Mouse (Mus musculus): ENCODE results near the gene Rps15.
A peak's percentile ranks its signal among the peaks of the same experiment; 100 is the strongest.
"Not testable (repeated sequence)": the region's sequence is repeated elsewhere in the genome, so short reads cannot be mapped to it uniquely, and the experiment has no call there.

Rps15 gene

GRCm38 (mm10) chr10:80292251-80293146 is at the start of gene Rps15:
Rps15 (plus strand) TSS chr10:80292453.
- DNase-seq, result peak; percentile 92 to 94

GRCm38 (mm10) chr10:80242607-80243006 is 49.6 kb upstream of the Rps15 start:
- DNase-seq, result no peak

DNA sequence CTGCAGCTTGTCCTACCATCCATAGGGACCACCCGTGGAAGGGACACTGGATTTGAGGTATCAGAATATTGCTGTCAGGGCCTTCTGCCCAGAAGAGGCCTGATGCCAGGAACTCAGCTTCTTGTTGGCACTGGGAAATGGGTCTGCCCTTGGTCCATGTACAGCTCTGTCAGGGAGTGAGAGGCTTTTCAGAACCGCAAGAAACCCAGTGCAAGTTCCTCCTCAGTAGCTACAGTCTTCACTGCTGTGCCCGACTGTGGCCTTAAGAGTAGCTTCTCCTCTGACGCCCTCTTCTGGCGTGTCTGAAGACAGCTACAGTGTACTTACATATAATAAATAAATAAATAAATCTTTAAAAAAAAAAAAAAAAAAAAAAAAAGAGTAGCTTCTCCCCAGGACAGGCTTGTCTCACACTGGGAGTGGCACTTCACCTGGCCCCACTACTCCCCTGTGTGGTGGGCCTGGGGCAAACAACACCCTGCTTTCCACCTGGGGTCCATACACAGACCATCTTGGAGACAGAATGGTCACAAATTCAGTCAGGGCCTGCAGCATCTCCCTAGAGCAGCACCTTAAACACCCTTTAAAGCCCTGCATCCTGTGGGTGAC is 47.4 kb upstream of the Rps15 start:
- no peak for DNase-seq

- DNase-seq, result peak; percentile 71 to 85
Measured at GRCm38 (mm10) chr10:80245600-80245999, 46.7 kb upstream of the Rps15 start.

DNA sequence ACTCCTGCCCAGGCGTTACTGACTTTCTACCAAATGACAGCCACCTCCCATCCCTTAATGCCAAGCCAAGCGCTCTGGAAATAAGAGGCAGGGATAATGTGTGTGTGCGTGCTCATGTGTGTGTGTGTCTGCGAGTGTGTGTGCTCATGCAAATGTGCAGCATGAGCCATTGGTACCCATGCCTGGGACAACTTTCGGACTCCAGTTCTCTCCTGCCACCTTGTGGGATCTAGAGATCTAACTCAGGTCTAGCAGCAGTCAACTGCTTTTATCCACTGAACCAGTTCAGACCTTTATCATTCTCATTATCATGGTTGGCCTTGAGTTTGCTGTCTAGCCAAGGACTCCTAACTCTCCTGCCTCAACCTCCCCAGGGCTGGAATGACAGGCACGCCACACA is 44.4 kb upstream of the Rps15 start:
- no peak for DNase-seq

DNA sequence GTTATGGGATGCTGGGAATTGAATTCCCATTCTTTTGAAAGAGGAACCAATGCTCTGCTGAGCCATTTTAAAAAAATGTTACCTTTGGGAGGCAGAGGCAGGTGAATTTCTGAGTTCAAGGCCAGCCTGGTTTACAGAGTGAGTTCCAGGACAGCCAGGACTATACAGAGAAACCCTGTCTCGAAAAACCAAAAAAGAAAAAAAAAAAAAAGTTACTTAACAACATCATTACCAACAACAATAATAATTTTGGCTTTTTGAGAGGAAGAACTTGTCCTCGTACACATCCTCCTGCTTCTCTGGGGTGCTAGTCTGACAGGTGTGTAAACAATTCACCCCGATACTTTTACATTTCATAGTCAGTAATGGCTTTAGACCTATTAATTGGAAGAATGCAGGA is 43.8 kb upstream of the Rps15 start:
- not testable (repeated sequence) for DNase-seq

GRCm38 (mm10) chr10:80248971-80249640 is 43.1 kb upstream of the Rps15 start, which contains the start of gene Ndufs7:
Ndufs7 (plus strand) TSS chr10:80249121.
- DNase-seq, result peak; percentile 95 to 96

DNA sequence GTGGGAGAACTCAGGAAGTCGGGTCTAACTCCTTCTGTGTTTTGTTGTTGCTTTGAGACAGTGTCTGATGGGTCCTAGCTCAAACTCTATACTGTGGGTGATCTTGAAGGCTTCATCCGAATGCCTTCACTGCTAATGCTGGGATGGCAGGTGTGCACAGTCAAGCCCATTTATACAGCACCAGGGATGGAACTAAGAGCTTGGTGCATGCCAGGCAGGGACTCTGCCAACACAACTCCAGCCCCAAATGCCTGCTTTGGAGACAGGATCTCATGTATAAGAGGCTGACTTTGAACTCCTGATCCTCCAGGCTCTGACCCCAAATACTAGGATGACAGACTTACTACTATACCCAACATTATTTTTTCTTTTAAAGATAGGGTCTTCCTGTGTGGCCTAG is 42.2 kb upstream of the Rps15 start:
- DNase-seq, result no peak

GRCm38 (mm10) chr10:80250573-80250972 is 41.7 kb upstream of the Rps15 start:
- DNase-seq, result no peak

- no peak for DNase-seq
Measured at GRCm38 (mm10) chr10:80252011-80252410, 40.2 kb upstream of the Rps15 start.

DNA sequence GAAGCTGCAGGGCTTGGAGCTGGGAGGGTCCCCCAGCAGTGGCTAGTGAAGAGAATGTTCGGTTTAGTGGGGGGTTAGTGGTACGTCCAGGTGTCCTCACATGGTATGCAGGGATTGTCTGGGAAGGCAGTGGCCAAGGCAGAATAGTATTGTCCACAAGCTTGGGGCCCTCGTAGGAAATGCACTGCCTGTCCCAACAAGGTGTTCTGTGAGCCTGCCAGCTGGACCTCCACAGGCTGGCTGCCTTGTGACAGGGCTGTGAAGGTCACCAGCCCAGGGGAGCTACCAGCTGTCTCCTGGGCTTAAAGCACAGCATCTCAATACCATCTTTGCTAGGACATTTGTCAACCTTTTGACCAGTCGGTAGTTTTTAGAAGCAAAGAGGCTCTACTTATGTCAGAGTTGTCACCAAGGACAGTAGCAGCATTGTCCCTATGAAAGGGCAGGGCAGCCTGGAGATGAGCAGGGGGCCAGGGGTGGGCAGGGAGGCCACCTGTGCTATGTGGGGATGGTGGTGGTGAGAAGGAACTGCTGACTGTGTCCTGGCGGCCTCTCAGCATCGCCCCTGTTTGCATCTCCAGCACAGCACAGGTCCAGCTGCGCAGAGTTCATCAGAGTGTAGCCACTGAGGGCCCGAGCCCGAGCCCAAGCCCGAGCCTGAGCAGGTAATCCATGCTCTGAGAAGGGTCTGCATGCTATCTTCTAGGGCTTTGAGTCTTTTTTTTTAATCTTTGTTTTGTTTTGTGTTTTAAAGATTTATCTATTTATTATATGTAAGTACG is 39.6 kb upstream of the Rps15 start:
- DNase-seq, result no peak

DNA sequence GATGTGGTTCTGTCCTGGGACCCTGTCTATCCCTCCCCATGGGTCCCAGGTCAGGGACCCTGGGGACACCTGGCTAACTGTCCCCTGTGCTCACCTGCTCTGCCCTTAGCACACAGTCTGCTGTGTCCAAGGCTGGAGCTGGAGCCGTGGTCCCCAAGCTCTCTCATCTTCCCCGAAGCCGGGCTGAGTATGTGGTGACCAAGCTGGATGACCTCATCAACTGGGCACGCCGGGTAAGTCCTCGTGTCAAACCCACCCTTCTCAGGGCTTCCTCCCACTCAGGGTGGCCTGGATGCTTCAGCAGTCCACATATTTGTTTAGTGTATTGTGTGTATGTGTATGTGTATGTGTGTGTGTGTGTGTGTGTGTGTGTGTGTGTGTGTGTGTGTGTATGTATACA is 38.7 kb upstream of the Rps15 start:
- DNase-seq, result no peak

GRCm38 (mm10) chr10:80254331-80255297 is 37.6 kb upstream of the Rps15 start:
- DNase-seq, result no peak

DNA sequence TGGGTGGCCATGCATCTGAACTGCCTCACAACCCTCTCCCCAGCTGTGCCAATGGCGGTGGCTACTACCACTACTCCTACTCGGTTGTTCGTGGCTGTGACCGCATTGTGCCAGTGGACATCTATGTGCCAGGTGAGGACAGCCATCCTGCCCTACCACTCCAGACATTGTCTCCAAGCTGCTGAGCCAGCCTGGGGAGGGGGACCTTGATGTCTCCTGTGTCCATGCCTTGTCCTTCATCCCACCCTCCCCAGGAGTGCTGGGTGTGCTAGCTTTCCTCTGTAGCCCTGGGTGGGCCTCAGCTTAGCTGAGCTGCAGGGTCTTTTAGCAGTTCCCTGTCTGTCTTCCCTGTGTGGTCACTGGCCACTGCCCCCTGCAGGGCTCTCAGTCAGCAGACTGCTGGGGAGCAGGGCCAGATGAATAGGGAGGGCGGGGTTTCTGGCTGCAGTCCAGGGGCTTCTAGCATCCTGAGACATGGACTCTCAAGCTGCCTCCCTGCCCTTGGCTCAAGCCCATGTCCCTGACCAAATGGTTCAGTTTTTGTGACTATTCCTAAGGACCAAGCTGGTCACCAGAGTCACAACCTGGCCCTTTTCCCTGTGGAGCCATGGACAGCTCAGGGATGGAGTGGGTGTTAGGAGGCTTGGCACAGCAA is 36.2 kb upstream of the Rps15 start:
- peak in 1 of 2 experiments; percentile 61 for DNase-seq

DNA sequence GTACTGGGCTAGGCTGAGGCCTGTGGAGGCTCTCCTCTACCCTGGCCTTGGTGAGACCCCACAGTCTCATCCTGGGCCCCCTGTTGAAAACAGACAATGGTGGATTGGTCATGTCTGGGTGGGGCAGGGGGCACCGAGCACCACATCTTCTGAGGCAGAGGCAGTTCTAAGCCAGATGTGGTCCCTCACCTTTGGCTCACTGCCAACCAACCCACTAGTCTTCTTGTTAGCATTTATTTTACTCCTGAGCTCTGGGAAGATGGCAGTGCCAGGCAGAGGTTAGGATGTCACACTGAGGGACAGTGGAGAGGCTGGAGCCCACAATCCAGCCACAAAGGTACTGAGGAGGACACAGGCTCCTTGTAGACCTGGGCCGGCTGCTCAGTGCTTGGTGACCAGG is 34.3 kb upstream of the Rps15 start:
- DNase-seq, result no peak

GRCm38 (mm10) chr10:80258752-80259462 is 33.3 kb upstream of the Rps15 start:
- no peak for DNase-seq

DNA sequence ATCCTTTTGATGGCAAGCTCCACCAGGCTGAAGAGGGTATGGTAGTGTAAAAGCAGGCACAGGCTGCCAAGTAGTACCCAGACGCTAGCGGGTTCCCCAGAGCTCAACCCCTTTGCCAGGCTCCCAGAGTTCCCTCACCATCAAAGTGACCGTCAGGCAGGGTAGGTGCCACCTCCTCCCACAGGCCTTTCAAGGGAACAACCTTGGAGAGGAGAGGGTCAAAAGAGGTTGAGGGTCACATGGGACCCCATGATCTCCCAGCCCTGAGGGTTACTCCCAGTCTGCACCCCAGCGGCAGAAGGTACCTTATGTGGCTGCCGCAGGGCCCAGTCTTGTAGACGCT is 32.8 kb upstream of the Rps15 start:
- no peak for DNase-seq

- DNase-seq, result peak; percentile 81
Measured at GRCm38 (mm10) chr10:80259861-80260641, 32.2 kb upstream of the Rps15 start.
